Mouse (Mus musculus): ENCODE data around the gene Esrrg.

- no peak for TF ChIP-seq CHD2 (IDR thresholded peaks at IDR 0.05; ENCODE audit: low read length)
- no peak for TF ChIP-seq RAD21 (IDR thresholded peaks at IDR 0.05; ENCODE audit: low read depth, low read length)
- TF ChIP-seq POLR2A (IDR thresholded peaks at IDR 0.05; ENCODE audit: low read depth, low read length) = no peak
- no peak for TF ChIP-seq USF2 (conservative IDR thresholded peaks at IDR 0.05; ENCODE audit: low read depth, low read length)
- no peak for TF ChIP-seq EP300 (IDR thresholded peaks at IDR 0.05; ENCODE audit: low read length)
- no peak for TF ChIP-seq CTCF (conservative IDR thresholded peaks at IDR 0.05 in 1 of 2, IDR thresholded peaks at IDR 0.05 in 1 of 2; ENCODE audit: low read depth in 2 of 2, low read length in 2 of 2)
- TF ChIP-seq RCOR1 (conservative IDR thresholded peaks at IDR 0.05; ENCODE audit: low read depth, low read length) = no peak
- TF ChIP-seq E2F4 (IDR thresholded peaks at IDR 0.05; ENCODE audit: insufficient replicate concordance, low read depth, low read length) = no peak
- no peak for TF ChIP-seq MYC (IDR thresholded peaks at IDR 0.05; ENCODE audit: low read depth, low read length)
Measured at GRCm38 (mm10) chr1:187968379-187968778, 359.8 kb downstream of the Esrrg start.
